Mouse (Mus musculus): ENCODE data around the gene Nhsl1.

Gene Nhsl1

GRCm38 (mm10) chr10:18494249-18494648, 175.5 kb downstream of the Nhsl1 start:
- no peak for DNase-seq

GRCm38 (mm10) chr10:18497066-18497465, 178.3 kb downstream of the Nhsl1 start:
- no peak for DNase-seq

- DNase-seq, result no peak
These were observed 183.2 kb downstream of the Nhsl1 start for GRCm38 (mm10) chr10:18501997-18502396.

DNA sequence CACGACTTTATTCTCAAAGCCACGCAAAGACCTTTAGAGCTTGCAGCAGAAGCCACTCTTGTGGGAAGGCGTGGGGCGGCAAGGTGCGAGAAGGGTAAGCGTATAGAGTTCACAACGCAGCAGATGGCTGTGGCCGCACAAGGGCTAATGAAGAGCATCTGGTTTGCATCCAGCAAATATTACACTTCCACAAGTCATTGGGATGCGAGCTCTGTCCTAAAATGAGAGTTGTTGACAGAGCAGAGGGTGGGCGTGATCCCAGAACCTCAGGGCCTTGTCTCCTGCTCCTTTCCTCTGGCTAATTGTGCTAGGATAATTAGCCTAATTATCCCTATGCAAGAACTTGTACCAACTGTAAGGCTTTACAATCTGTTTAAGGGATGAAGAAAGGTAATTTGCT, 186.9 kb downstream of the Nhsl1 start:
- no peak for DNase-seq

- peak in 1 of 2 experiments; percentile 20 for DNase-seq
These were observed 187.7 kb downstream of the Nhsl1 start for GRCm38 (mm10) chr10:18506501-18506946.

DNA sequence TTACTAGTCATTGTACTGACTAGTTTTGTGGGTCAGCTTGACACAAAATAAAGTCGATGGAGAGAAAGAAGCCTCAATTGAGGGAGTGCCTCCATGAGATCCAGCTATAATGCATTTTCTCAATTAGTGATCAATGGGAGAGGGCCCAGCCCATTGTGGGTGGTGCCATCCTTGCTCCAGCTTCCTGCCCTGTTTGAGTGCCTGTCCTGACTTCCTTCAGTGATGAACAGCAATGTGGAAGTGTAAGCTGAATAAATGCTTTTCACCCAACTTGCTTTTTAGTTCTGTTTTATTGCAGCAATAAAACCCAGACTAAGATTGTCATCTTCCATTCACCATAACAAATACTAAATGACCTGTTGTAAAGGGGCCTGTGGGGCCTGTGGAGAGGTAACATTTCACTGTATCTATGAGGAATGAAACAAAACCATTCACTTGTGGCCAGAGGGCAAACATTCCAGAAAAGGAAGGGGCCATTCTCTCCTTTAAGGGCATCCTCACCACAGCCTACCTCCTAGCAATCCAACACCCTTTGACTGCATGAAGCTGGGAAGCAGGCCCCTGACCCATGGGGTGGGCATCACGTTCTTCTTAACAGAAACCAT, 189.2 kb downstream of the Nhsl1 start:
- DNase-seq, result no peak

DNA sequence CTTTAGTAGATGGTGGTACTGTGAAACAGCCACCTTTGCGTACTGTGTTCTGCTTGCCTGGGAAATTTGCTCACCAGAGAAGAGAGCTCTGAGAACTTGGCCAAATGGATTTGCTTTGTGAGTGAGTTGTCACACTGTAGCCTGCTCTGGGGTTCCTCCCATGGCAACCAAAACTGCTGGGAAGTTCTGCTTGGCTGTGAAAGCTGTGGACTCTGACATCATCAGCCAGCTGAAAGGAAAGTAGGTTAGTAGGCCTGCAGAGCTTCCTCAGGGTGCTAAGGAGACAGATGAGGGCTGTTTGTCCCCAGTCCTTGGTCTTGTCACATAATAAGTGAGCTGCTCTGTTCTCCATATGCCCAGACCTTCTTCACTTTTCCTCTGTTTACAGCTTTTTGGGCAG, 189.8 kb downstream of the Nhsl1 start:
- no peak for DNase-seq

GRCm38 (mm10) chr10:18510663-18511062, 191.9 kb downstream of the Nhsl1 start:
- no peak for DNase-seq

DNA sequence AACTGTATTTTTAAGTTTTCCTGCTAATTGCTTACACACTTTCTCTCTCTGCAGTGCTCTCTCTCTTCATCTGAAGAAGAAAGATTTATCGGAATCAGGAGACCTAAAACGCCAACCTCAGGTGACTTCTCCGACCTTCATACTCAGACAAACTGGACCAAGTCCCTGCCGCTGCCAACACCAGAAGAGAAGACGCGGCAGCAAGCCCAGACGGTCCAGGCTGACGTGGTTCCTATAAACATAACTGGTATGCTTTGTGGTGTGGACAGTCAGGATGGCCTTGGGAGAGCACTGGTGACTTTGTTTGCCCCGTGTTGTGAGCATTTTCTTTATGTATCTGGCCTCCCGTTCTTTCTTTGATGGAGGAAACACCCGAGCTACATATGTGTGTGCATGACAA, 192.7 kb downstream of the Nhsl1 start:
- DNase-seq, result no peak

DNA sequence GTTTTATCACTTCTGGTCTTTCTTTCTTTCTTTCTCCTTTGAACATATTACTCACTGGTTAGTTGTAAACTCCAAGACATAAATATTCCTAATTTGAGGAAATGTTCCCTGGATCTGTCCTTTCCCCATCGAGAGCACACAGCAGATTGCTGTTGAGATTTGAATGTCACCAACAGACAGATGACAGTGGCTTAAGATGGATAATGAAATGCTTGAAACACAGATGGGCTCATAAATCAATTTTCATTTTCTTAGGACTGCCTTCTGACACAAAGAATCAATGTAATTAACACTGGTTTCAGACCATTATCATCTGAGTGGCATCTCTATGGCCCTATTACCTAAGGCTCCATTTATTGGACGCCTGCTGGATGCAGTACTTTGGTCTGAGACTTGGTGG, 203.8 kb downstream of the Nhsl1 start:
- no peak for DNase-seq

- peak; percentile 42 to 52 for DNase-seq
These were observed 206.5 kb downstream of the Nhsl1 start for GRCm38 (mm10) chr10:18525311-18525710.

DNA sequence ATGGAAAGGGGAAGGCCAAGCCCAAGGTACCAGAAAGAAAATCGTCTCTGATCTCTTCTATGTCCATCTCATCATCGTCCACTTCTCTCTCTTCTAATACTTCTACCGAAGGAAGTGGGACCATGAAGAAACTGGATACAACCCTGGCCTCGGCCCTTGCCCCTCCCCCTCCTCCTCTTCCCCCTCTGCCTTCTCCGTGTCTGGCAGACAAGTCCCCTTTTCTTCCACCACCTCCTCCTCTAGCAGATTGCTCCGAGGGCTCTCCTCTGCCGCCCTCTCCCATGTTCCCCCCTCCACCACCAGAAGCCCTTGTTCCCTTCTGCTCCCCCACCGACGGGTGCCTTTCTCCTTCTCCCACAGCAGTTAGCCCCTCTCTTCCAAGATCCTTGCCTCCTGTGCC, 206.9 kb downstream of the Nhsl1 start:
- peak in 1 of 2 experiments; percentile 49 for DNase-seq

GRCm38 (mm10) chr10:18526184-18526850, 207.5 kb downstream of the Nhsl1 start:
- DNase-seq, result peak; percentile 82 to 83

GRCm38 (mm10) chr10:18526851-18527675, 208.3 kb downstream of the Nhsl1 start:
- DNase-seq, result peak; percentile 47 to 82

DNA sequence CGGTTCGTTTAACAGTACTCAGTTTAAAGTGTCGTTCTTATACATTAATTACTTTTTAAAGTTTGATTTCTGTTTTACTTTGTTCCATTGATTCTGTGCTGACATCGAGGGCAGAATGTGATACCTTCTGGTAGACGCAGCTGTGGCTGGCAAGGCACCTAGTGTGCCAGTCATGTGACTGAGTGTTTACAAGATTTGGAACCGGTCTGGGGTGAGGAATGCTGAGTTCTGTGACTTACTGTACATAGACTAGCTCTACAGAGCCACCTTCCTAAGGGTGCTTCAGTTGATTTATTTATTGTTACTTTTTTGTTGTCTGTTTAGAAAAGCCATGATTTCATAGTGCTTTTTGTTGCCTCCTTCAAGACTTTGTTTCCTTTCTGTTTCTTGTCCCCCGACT, 209.0 kb downstream of the Nhsl1 start:
- DNase-seq, result peak; percentile 36 to 62

GRCm38 (mm10) chr10:18528475-18528874, 209.7 kb downstream of the Nhsl1 start:
- DNase-seq, result peak; percentile 46 to 63

DNA sequence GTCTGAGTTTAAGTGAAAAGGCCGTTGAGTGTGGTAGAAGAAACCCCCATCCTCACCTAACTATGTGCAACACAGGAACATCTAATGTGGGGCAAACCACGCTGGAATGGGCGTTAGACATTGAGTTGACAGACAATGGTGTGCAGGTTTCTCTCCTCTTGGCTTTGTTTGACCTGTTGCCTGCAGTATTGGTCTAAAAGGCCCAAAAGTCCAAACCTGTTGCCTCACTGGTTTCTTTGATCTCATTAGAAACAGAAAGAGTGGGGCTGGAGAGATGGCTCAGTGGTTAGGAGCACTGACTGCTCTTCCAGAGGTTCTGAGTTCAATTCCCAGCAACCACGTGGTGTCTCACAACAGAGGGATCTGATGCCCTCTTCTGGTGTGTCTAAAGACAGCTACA, 210.4 kb downstream of the Nhsl1 start:
- DNase-seq, result no peak

DNA sequence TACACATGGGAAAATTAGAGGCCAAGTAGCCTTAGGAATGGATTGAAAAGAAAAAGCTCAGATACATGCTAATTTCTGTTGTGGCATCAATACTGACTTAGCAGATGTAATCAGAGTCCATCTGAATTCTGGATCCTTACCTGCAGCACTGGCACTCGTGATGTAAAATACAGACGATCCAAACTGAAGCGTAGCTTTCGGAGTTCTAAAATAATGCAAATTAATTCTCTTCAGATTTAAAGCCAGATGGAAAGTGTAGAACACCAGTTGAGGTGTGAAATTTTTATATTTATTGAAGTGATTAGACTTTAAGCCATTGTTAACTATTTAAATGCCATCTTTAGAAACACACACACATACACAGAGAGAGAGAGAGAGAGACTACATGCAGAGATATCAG, 211.4 kb downstream of the Nhsl1 start:
- DNase-seq, result no peak

- DNase-seq, result peak in 1 of 2 experiments; percentile 10
These were observed 213.5 kb downstream of the Nhsl1 start for GRCm38 (mm10) chr10:18532293-18532692.

DNA sequence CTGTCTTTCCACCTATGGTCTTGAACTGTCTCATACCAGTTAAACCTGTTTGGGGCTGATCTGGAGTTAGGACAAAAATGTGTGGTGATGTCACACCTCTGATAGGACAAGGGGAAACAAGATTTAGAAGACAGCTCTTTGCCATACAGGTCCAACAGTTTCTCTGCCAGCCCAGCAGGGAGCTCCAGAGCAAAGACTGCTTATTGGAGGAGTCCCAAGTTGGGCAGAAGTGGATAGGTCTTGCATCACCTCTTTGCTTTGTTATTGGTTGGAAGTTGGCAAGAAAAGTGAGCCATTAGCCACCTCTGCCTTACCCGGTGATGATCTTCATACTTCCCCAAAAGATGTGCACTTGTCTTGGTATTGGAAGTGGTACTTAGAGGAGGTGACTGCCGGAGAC, 218.1 kb downstream of the Nhsl1 start:
- DNase-seq, result no peak

DNA sequence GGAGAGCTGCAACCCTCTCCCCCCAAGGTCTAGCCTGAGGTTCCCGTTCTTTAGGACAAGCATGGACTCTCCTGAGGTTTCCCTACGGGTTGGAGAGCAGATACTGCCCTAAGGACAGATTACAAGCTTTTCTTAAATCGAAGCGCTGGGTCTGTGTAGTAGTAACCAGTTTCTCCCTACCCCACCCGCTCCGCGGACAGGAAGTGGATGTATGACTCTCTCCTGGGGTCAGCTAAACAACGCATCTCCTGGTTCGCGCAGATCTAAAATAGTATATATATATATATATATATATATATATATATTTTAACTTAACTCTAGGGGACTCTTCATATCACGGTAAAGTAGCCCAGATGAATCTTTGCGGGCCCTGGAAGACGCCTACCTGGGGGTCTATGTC, 226.5 kb downstream of the Nhsl1 start:
- peak; percentile 18 for DNase-seq

DNA sequence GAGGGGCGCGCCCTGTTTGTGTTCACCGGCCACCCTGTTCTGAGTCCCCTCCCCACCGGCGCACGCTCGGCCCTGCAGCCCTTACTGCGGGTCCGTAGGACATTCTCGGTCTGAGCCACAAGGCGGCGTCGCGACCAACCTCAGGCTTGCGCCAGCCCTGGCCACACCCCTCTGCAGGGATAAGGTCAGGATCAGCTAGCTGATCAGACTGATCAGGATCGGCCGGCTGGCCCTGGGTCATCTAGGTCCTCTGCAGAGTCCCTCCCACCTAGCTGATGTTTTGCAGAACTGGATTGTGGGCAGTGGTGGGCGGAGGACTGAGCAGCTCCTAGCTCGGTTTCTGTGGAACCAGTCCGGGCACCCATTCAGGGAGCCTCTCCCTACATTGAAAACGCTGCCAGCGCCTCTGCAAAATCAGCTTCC, 227.0 kb downstream of the Nhsl1 start, which contains the start of gene Hebp2:
Hebp2 (minus strand) TSS at position 264 of the 423 bp plus-strand sequence.
- DNase-seq, result peak; percentile 79 to 87

GRCm38 (mm10) chr10:18547381-18547780, 228.6 kb downstream of the Nhsl1 start:
- DNase-seq, result no peak

All from cerebellum, postnatal 25 days (tissue).